Mouse (Mus musculus) urinary bladder, adult 18-20 months (tissue): Measurements from ENCODE around the gene Cdkn2aip.

Source experiments
- DNase-seq, 2 experiments: peaks; one replicate each; pipeline ENCODE4 v3.0.0; 2022; ENCODE audit warnings: low spot score in 2 of 2, mixed read lengths in 2 of 2

The Cdkn2aip gene

DNA sequence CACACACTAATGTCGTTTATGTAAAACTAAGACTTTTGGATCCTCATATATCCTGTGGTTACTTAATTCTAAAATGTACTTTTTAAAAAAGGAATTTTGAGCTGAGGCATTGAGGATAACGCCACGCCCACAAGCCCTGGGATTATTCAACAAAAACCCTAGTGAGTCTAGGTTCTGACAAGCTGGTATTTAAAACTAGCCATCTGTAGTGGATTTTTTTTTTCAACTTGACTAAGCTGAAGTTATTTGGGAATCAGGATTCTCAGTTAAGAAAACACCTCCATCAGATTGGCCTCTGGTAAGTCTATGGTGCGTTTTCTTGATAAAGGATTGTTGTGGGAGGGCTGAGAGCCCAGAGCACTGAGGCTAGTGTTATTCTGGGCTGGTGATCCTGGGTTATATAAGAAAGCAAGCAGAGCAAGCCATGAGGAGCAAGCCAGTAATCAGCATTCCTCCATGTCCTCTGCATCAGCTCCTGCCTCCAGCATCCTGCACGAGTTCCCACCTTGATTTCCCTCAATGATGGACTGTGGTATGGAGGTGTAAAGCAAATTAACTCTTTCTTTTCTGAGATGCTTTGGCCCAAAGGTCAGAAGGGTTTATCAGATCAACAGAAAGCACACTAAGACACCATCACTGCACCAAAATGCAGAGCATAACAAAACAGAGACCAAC lies 18.2 kb downstream of the Cdkn2aip start:
- DNase-seq, result no peak

- DNase-seq, result peak; percentile 41 to 71
These were observed 20.6 kb downstream of the Cdkn2aip start for GRCm38 (mm10) chr8:47693119-47693518.

- no peak for DNase-seq
These were observed 21.9 kb downstream of the Cdkn2aip start for GRCm38 (mm10) chr8:47691831-47692230.

GRCm38 (mm10) chr8:47691303-47691702 lies 22.4 kb downstream of the Cdkn2aip start:
- no peak for DNase-seq

DNA sequence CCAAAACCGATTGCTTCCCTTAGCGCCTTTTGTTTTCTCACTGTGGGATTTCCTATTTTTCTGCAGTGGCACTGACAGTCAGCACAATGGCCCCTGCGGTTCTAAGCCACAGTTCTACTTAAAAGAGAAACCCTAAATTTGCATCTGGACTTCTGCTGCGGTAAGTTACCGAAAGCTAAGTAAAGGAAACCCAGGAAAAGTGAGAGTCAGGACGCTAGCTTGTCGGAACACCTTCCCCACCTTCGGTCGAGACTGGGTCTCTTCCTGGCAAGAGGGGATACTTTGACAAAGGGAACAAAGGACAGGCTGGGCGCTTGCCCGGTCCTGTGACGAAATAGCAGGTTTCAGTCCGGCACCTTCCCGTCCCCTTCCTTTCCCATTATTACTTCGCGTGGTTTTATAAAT lies 23.1 kb downstream of the Cdkn2aip start:
- DNase-seq, result no peak

DNA sequence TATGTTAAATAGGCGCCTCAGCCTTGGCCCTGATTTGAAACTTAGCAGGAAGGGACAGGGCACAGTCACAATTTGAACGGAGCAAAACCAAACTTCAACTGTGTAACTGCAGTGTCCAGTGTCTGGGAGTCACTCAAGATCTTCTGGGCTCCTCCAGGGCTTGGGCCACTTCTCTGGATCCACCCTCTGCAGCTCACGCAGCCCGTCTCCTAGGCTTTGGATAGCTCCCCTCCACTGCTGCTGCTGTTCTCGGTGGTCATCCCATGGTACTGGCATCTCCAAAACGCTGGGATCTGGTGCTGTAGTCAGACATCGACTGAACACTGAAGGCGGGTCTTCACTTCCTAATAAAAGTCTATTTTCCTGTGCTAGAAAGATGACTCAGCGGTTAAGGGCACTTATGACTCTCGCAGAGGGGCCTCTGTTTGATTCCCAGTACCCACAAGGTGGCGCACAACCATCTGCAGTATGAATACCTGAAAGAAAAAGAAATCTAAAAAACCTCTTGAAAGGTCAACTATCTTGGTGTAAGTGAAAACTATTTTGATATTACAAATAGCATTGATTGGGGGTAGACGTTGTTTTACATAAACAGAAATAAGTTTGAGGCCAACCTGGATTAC lies 23.9 kb downstream of the Cdkn2aip start:
- no peak for DNase-seq

DNA sequence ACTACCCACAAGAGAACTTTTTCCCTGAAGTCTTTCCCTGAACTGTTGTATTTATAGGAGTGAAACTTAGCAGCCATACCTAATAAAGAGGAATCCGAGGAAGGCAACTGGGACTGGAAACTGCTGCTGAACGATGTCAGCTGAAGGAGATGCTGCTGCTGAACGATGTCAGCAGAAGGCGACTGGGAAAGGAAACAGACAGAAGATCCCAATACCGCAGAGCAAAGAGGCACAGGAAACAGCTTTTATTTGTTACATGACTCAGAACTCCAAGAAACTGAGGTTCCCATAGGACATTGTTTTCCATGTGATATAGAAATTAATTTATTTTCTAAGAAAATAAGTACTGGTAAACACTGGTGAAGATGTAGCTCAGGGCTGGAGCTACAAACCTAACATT lies 29.3 kb downstream of the Cdkn2aip start:
- no peak for DNase-seq

GRCm38 (mm10) chr8:47683994-47684393 lies 29.7 kb downstream of the Cdkn2aip start:
- DNase-seq, result no peak

GRCm38 (mm10) chr8:47680306-47680705 lies 33.4 kb downstream of the Cdkn2aip start:
- no peak for DNase-seq

GRCm38 (mm10) chr8:47679603-47680002 lies 34.1 kb downstream of the Cdkn2aip start:
- no peak for DNase-seq

GRCm38 (mm10) chr8:47676631-47677030 lies 37.1 kb downstream of the Cdkn2aip start:
- DNase-seq, result no peak

- DNase-seq, result peak in 1 of 2 experiments; percentile 12
These were observed 37.5 kb downstream of the Cdkn2aip start for GRCm38 (mm10) chr8:47676224-47676623.

GRCm38 (mm10) chr8:47675786-47676185 lies 37.9 kb downstream of the Cdkn2aip start:
- DNase-seq, result no peak

GRCm38 (mm10) chr8:47674777-47675710 lies 38.7 kb downstream of the Cdkn2aip start, which contains the start of gene Ing2:
Ing2 (minus strand) TSS chr8:47675556.
- peak; percentile 100 for DNase-seq

- DNase-seq, result no peak
These were observed 39.5 kb downstream of the Cdkn2aip start for GRCm38 (mm10) chr8:47674140-47674776.

GRCm38 (mm10) chr8:47673317-47674139 lies 40.2 kb downstream of the Cdkn2aip start:
- peak; percentile 83 to 94 for DNase-seq

DNA sequence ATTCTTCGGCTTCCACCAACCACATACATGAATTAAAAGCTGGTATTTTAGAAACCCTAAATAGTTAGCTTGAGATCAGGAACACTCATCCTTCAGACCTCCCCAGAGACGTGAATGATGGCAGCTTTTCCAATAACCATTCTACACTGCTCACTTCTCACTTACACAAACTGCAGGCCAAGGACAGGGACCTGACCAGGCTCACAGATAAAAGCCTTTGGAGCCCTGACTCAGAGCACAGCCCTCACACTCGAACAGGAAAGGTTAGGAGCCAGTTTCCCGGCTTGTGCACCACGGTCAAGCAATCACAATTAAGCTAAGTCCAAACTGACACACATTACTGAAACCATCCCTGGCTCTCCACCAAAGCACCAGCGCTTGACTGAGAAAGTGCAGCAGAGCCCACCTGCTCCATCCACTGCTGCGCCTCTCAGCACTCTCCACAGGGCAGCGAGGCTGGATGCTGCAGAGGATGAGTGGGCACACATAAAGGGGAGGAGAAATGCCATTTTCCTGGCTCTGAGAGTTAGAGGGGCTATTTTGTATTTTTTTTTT lies 49.4 kb downstream of the Cdkn2aip start:
- no peak for DNase-seq

DNA sequence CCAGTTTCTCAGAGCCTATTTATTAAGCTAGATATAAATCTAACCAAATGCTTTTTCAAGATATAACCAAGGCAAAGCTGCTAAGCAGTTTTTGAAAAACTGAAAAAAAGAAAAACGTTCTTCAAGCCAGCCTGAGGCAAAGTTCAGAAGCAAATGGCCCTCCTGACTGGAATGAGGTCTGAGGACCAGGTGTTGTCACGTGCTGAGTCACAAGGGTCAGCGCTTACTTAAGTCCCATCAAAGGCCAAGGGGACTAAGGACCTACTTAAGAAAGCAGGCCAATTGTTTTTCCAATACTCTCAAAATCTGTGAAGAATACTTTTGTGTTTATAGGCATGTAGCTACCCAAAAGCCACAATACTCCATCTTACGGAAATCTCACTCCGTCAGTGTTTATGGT lies 50.5 kb downstream of the Cdkn2aip start:
- DNase-seq, result no peak

DNA sequence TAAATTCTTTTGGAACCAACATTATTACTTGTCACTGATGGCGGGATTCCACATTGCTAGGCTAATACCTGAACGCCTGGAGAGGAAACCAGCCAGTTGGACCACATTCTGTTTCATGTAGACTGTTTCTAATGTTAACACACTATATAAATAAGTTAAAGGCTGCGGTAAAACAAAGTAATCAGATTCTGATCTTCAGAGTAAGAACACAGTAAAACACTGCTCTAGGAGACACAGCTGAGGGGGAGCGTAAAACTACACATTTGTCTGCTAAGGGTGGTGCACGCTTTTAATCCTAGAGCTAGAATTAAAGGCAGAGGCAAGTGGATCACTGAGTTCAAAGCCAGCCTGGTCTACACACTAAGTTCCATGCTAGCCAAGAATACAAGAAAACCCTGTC lies 51.0 kb downstream of the Cdkn2aip start:
- no peak for DNase-seq

DNA sequence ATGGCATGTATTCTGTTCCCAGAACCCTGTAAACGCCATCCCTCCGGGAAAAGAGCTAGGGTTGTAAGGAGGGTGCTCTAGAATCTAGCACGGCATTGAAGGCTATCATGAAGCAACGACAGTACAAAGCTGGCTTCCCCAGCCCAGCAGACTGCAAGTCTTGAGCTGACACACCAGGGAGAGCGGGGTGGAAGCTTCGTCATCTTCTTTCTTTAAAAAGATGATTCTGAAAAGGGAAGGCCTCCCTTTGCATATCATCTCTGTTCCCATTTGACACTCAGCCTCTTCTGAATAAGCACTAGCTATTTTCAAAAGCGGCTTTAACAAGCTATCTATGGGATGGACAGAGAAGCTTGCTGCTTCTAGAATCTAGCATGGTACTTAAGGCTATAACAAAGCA lies 53.3 kb downstream of the Cdkn2aip start:
- no peak for DNase-seq

GRCm38 (mm10) chr8:47659463-47659862 lies 54.3 kb downstream of the Cdkn2aip start:
- DNase-seq, result no peak
